Mouse (Mus musculus): ENCODE data around the gene Mrps5. TPM values are rescaled to one million over a fixed set of nuclear protein-coding genes. Genes with fewer than 3 reads are reported as not detected.

Gene Mrps5
- total RNA-seq, 2 experiments from 2014 or later: 88.2 to 93.6 TPM

GRCm38 (mm10) chr2:127612288-127612687, 25.3 kb downstream of the Mrps5 start:
- no peak for DNase-seq (ENCODE audit: low spot score in 2 of 2)

GRCm38 (mm10) chr2:127619311-127619710, 32.3 kb downstream of the Mrps5 start:
- DNase-seq (ENCODE audit: low spot score in 2 of 2): no peak

- no peak for DNase-seq (ENCODE audit: low spot score in 2 of 2)
These were observed 35.0 kb downstream of the Mrps5 start for GRCm38 (mm10) chr2:127622065-127622464.

GRCm38 (mm10) chr2:127624786-127625185, 37.8 kb downstream of the Mrps5 start:
- DNase-seq (ENCODE audit: low spot score in 2 of 2): no peak

GRCm38 (mm10) chr2:127625659-127626058, 38.6 kb downstream of the Mrps5 start:
- no peak for DNase-seq (ENCODE audit: low spot score in 2 of 2)

- DNase-seq (ENCODE audit: low spot score in 2 of 2): no peak
These were observed 40.3 kb downstream of the Mrps5 start for GRCm38 (mm10) chr2:127627354-127627753.

- no peak for DNase-seq (ENCODE audit: low spot score in 2 of 2)
These were observed 41.1 kb downstream of the Mrps5 start for GRCm38 (mm10) chr2:127627990-127628570.

GRCm38 (mm10) chr2:127632601-127633000, 45.6 kb downstream of the Mrps5 start:
- no peak for DNase-seq (ENCODE audit: low spot score in 2 of 2)

GRCm38 (mm10) chr2:127635581-127635980, 48.6 kb downstream of the Mrps5 start:
- no peak for DNase-seq (ENCODE audit: low spot score in 2 of 2)

GRCm38 (mm10) chr2:127638973-127639372, 52.0 kb downstream of the Mrps5 start:
- DNase-seq (ENCODE audit: low spot score in 2 of 2): no peak

- DNase-seq (ENCODE audit: low spot score in 2 of 2): peak in 1 of 2 experiments; percentile 25
These were observed 57.0 kb downstream of the Mrps5 start for GRCm38 (mm10) chr2:127643728-127644704.

- DNase-seq (ENCODE audit: low spot score in 2 of 2): no peak
These were observed 59.9 kb downstream of the Mrps5 start for GRCm38 (mm10) chr2:127646875-127647274.

GRCm38 (mm10) chr2:127648145-127648544, 61.1 kb downstream of the Mrps5 start:
- DNase-seq (ENCODE audit: low spot score in 2 of 2): no peak

GRCm38 (mm10) chr2:127649921-127650320, 62.9 kb downstream of the Mrps5 start:
- DNase-seq (ENCODE audit: low spot score in 2 of 2): no peak

GRCm38 (mm10) chr2:127651601-127652000, 64.6 kb downstream of the Mrps5 start:
- DNase-seq (ENCODE audit: low spot score in 2 of 2): no peak

- no peak for DNase-seq (ENCODE audit: low spot score in 2 of 2)
These were observed 65.3 kb downstream of the Mrps5 start for GRCm38 (mm10) chr2:127652335-127652734.

GRCm38 (mm10) chr2:127652805-127653204, 65.8 kb downstream of the Mrps5 start:
- no peak for DNase-seq (ENCODE audit: low spot score in 2 of 2)

GRCm38 (mm10) chr2:127654786-127655185, 67.8 kb downstream of the Mrps5 start:
- DNase-seq (ENCODE audit: low spot score in 2 of 2): no peak

GRCm38 (mm10) chr2:127655419-127655818, 68.4 kb downstream of the Mrps5 start:
- DNase-seq (ENCODE audit: low spot score in 2 of 2): no peak

- peak; percentile 23 for DNase-seq (ENCODE audit: low spot score in 2 of 2)
These were observed 69.2 kb downstream of the Mrps5 start, which contains the start of gene Mal for GRCm38 (mm10) chr2:127656086-127656720. Gene Mal, minus strand, starts transcription at chr2:127656695.
